Mouse (Mus musculus): ENCODE measurements at regions not wholly inside any gene's neighbourhood (a gene's known extent, or its start where the extent isn't known, plus 50 kb on each side); places are given as distances from the start of the nearest gene placed in this dataset.

DNA sequence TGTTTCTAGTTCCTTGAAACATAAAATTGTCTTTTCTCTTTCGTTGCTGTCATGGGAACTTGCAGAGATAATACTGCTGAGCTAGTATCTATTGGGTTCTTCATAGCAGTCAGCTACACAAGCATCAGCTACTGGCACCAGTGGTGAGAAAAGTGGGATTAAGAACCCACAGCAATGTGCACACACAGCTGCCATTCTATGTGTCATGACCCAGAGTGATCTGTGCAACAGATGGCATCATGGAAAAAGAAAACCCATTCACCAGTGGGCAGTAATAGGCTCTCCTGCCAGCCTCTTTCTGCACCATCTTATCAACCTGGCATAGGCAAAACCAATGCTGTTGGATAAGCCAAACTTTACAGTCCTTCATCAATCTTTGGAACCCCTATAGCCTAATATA lies 428.1 kb downstream of the Trib2 start:
- DNase-seq = no peak

DNA sequence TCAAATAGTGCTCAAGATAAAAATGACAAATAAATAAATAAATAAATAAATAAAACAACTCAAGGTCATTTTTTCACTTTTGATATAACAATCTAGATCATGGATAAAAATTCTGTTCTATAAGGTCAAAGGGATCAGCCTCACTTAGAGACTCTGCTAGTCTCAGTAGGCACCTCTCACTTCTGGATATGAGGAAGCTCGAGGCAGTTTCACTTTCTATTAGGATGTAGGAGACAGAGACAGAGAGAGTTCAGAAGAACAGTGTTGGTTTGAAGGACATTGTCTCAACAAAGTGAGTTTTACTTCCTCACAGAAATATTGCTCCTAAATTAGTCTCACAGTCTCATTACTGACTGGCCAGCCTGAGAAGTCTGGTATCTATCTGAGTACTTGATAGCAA lies 458.9 kb downstream of the Trib2 start:
- DNase-seq = no peak

DNA sequence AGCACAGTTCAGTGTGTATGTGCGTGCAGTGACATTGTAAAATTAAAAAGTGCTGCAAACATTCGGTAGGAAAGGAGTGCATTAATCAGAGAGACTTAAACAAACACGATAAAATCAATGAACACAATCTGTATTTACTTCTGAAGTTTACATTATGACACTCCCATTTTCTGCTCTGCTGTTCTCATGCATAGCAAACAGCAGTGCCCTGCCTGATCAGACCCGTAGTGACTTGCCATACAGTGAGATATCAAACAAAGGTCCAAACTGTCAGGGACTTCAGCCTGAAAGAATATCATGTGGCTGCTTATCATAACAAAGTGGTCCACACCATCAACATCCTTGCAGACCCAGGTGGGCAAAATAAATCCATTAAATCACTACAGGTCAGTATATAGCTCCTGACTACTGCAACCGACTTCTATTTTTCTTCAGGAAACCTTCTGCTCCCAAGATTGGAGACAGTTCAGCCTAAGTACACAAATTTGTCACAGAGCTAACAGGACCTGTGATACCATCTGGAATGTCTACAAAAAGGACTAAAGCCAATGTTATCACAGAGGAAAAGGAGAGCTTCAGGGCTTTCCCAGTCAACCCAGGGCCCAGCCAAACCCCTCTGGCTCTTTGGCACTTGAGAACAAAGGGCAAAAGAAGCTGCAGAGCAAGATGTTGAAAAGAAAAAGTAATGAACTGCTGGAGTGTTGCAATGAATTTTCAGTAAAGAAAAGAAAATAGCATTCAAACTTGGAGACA lies 495.8 kb downstream of the Trib2 start:
- no peak for DNase-seq

DNA sequence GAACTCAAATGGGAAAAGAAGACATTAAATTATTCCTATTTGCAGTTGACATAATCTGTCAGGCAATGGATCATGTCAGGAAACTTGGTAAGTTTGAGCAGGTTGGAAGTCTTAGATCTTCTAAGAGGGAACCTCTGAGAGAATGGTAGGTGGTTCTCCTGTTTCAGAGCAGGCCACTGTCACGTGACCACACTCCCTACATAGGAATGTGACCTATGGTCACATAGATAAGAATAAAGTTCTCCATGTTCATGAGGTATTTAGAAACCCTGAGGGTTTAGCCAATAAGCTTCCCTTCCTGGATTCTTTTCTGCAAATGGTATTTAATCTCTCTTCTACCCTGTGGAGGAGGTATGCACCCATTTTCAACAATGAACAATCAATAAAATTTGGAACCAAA lies 497.1 kb downstream of the Trib2 start:
- no peak for DNase-seq

DNA sequence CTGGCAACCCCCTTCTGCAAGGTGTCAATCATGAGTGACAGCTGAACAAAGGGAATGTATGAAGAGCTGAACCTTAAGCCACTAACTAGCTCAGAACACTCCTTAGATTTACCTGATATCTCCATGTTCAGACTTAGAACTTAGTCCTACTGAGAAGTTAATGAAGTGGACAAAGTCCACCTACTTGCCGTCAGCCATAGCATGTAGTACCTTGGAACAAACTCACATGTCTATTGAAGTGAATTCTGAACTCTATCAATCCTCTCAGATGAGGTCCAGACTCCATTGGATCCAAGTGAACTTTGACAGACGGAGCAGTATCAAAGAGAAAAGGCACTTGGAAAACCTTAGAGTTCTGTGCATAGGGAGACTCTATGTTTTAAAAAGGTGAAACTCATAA lies 521.8 kb downstream of the Trib2 start:
- DNase-seq = no peak

DNA sequence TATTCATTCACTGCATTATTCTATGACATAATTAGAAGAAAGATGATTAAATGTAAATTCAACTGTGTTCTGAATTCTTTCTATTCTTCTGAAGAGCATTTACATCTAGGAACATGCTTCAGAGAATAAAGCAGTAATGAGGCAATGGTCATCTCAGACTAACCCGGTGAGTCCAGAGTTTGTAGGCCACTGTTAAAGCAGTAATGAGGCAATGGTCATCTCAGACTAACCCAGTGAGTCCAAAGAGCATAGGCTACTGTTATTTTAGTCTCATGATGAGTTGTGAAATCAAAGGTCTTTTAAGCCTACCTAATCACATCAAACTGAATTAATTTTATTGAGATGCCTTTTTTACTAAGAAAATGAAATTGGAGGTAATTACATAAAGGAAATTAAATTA lies 554.6 kb downstream of the Trib2 start:
- no peak for DNase-seq

DNA sequence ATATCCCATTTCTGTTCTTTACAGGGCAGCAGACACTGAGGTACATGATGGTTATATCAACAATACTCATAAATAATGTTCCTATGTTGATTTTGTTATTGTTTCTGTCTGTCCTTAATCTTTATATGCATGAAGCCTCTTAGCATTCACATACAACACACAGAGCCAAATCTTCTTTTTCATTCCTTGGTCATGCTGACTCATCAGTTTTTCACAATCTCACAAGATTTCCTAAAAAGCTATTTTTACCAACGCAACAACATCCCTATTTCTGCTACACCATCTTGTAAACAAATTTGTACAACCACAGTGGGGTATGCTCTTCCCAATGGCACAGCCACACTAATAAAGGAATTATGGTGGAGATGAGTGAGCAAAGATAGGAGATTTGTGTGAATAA lies 555.1 kb downstream of the Trib2 start:
- no peak for DNase-seq

DNA sequence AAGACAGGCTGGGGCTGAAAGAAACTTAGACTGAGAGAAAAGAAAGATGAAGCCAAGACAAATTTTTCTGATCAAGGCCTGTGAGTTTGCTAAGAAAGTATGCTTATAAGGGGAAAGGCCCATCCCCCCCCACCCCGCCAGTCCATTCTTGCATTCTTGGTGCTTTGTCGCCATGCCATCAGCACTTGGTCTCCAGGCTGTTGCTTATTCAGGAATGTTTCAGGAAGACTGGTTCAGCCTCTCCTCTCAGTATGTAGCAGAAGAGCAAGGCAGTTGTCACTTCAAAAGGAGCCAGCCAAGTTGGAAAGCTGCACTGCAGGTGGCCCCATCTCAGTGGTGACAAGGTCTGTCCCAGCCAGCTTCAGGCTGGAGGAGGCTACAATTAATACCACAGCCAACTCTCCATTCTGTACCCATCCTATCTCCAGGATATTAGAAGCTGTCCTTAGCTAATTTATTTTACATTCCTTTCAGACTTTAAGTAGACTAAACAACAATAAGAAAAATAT lies 555.8 kb downstream of the Trib2 start:
- no peak for DNase-seq

DNA sequence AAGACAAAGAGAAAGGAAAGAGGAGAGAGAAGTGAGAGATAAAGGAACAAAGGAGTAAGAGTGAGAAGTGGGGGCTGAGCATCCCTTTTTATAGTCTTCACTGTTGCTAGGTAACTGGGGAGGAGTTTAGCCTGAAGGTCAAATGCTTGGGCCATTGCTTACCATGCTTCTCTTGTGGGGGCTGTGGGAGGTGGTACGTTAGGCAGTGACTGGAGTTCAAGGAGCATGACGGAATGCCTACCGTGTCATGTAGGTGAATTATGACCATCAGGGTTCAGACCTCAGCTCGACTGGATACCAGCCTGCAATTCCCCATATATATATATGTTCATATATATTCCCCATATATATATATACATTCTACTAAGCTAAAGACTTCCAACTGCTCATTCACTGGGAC lies 571.8 kb downstream of the Trib2 start:
- no peak for DNase-seq

DNA sequence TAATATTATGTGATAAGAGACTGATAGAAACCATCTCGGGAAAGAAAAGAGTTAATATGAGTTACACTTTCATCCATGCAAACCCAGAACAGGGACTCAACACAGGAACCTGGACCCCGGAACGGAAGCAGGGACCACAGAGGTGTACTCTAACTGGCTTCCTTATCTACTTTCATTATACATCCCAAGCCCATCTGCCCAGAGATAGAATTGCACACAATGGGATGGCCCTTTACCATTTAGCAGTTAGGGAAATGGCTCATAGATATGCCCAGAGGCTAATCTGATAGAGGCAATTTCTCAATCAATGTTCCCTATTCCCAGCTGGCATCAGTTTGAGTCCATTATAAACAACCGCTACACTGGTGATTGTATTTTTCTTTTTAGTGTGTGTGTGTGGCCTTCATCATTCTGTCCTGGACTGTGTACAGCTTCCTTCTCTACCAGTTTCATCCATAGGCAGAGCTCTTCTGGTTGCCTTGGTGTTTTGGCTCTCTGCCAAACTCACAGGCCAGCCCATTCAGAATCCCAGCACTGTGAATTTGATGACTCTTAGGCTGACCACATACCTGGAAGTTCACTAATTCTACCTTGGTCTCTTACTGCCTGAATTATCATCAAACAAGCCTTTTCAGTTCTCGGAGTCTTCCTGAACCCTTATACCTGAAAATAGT lies 594.1 kb downstream of the Trib2 start:
- DNase-seq = no peak

DNA sequence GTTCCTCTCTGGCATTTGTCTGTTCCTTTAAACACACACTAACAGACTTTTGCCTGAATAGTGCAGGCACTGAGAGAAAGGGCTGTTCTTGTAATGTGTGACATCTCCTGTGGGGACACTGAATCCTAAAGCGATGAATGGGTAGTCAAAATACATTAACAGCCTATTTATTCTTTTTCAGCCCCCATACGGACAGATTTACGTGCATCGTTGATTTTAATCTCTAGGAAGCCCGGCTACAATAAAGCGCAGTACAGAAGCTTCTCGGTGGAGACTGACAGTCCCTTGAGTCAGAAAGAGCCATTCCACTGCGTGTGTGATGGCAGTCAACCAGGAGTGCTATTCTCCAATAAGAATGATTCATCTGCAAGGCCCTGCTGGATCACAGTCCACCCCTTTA lies 598.2 kb downstream of the Trib2 start:
- DNase-seq = no peak

DNA sequence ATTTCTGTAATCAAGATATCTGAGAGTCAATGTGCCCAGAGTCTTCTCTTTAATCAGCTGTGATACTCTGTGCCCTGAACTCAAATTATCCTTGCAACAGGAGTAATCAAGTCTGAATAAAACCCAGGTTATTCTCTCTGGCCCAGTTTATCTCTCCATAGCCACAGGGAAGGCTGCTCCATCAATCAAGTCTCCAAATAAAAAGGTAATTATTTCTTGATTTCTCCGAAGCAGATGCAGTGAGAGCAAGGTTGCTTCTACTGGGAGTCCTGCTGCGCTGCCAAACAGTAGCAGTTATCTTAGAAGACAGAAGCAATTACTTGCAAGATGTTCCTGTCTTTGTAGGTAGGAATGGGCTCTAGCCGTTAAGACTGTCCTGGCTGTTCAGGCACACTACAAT lies 600.5 kb downstream of the Trib2 start:
- DNase-seq = no peak

DNA sequence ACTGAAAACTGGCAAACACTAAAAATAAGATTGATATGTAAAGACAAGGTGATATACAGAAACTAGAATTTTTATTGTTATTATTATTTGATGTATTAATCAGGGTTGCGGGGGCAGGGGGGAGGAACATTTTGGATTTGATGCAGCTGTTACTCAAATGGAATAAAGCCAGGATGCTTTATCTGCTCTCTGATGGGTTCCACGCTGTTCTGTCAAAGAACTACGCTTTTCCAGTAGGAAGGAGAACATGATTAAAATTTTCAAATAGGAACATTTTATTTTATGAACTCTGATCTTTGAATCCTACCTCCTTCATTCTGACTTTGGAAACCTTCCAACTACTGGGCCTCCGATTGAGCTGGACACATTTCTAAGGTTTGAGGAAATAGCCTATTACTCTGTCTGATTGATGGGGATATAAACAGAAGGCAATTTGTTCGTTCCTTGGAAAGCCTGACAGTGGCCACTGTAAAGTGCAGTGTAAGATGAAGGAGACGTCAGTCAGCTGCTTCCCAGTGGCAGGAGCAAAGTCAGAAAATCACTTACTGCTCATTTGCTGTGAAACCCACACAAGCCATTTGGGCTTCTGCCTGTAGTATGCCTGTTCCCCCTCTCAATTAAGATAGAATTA lies 642.2 kb downstream of the Trib2 start:
- DNase-seq = no peak

DNA sequence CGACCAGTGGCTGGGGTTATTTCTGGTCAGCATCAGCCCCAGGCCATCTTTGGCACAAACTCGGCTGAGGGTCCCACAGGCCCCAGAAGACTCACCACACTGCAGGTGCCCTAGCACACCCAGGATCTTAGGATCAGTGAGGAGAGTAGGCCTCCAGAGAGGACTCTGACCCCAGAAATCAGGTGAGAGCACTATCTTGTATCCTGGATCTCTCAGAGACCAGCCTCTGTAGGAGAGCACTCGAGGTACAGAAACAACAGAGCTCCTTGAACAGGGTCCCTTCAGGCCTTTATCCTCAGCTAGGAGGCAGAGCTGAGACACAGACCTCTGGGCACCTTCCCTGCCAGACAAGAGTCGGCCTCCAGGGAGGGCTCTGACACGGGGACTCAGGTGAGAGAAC lies 654.1 kb downstream of the Trib2 start:
- DNase-seq = no peak

DNA sequence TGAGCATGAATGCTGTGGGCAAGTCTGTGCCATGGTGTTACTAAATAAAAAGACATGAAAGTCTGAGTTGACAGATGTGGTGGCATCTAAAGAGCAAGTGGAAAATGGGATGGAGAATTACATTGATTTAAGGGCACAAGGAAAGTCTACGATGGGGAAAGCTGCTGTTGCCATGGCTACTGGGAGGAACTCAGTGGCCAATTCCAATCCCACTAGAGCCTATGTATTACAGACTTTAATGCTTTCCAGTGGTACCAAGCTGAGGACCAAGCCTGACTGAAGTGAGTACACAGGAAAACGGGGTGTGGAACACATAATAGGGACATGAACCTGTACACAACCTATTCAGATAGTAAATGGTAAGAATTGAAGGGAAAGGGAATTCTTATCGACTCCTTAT lies 654.9 kb downstream of the Trib2 start:
- no peak for DNase-seq

DNA sequence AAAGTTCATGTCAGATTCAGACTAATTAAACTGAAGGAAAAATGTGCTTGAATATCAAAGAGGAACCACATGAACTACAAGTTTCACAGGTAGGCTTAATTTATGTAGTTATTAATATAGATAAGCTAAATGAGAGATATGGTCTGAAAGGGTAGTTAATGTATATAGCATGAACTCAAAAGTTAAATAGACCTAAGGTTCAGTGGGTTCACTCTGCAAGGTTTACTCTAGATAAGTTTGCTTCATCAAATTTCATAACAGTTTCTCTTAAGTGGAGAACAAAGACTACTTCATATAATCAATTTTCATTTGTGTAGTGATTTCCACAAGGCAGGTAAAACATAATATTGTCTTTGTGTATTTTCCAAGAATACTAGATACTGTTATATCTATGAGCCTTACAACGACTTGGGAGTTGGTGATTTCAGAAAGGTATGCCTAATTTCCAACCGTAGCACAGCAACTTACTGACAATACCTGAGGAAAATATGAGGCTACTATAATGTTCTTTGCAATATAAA lies 656.2 kb downstream of the Trib2 start:
- no peak for DNase-seq

DNA sequence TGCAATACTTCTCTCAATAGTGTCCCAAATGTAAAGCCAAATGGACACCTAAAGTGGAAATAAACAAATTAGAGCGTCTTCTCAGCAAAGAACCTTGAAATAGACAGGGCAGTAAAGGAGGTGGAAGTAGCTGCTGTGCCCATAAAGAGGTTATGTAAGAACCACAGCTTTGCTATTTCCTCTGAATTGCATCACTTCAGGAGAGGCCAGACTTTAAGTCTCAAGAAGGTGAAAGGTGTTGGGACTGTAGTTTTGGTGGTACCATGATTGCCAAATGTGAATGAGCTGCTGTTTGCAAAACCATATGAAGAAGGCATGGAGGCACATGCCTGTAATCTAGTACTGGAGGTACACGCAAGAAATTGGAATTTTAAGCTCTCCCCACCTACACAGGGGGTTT lies 670.3 kb downstream of the Trib2 start:
- DNase-seq = no peak

DNA sequence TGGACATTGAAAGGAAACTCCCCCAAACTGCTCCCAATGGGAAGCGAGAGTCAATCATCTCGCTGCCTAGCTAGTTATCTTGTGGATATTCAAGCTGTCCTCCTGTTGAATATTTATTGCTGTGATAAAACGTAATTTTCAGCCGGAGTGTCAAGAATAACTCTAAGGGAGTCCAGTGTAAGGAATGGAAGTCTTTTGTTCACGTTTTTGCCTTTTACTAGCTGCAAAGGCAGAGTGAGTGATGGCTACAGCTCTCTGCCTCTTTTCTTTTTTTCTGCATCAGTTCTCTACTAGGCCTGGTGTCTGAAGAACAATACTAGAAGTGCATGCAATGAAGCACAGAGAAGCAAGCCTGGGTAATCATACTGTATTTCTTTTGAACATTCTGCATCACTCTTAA lies 679.7 kb downstream of the Trib2 start:
- no peak for DNase-seq

DNA sequence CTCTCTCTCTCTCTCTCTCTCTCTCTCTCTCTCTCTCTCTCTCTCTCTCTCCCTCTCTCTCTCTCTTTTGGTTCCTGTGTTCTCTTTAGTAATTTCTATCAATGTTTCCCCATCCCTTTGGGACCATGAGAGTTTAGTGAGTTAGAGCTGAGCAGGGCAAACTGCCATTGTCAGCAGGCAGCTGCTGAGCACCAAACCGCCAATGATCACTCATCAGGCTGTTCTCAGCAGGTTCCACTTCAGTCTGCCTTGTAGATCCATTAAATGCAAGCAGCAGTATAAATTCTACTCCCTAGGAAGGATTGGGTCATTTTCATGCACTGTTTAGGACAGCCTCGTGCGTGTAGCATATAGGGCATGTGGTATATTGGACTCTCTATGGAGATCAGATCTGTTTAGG lies 692.5 kb downstream of the Trib2 start:
- DNase-seq = no peak

DNA sequence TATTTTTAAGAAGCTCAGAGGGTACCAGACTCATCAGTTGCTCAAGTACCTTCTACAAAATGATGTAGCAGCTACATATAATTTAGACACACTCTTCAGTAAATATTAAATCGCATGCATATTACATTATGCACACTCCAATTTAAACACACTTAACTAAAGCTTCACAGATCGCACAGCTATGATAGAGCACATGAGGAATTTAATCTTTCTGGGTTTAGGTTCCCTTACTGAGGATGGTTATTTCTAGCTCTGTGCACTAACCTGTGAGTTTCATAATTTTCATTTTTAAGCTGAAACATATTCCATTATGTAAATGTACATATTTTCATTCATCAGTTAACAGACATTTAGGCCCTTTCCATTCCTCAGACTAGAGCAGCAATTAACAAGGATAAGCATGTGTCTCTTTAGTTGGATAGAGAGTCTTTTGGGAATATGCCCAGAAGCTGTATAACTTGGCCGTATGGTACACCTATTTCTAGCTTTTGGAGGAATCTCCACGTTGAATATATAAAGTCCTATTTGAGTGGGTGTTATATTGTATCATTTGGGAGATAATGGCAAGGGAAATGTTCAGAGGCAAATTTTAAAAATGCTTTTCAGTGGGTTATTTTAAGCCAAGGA lies 694.0 kb downstream of the Trib2 start:
- no peak for DNase-seq

DNA sequence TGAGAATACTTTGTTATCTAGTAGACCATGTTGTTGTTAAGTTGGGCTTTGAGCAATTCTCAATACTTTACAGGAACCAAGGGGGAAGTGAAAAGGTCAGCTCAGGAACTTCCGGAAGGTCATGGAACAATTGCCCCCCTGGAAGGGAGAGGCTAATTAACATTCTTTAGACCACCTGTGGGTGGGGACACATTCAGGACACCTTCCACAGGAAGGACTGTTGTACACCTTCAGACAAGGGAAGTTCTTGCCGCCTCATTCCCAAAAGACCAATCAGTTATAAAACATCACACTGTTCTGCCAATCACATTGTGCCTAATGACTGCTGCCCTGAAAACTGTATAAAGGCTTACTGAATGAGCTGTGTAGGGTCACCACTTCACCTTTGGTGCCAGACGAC lies 701.2 kb downstream of the Trib2 start:
- DNase-seq = no peak

DNA sequence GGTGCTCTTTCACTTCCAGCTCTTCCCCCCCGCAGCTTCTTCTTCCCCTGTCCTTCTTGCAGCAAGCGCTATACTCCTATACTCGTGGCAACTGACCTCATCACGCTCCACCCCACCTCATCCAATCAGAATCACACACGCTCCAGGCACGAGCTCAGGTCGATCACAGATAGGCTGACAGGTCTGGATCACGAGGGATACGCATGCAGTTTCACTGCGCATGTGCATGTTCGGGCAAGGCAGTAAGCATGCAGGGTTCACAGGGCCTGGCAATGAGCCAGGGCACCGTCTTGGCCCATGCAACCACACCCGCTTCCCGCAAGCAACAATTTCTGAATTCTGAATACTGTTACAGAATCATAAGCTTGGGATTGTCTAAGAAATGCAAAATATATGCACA lies 701.9 kb downstream of the Trib2 start:
- DNase-seq = no peak

DNA sequence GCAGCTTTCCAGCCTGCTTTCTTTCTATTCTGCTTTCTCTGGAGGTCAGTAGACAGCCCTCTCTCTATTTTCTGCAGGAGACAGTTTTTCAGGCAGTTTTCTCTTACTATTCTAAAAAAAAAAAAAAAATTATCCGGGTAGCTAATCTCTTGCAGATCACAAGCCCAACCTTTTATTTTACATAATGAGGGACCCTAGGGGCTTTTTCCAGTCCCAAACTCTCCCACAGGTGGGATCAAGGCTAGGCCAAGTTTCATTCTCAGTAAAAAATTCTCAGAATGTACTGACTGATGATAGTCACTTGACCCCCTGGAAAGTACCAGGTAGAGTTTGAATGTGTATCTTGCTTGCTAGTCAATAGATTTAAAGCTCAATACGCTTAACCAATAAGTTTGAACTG lies 705.7 kb downstream of the Trib2 start:
- DNase-seq = no peak

DNA sequence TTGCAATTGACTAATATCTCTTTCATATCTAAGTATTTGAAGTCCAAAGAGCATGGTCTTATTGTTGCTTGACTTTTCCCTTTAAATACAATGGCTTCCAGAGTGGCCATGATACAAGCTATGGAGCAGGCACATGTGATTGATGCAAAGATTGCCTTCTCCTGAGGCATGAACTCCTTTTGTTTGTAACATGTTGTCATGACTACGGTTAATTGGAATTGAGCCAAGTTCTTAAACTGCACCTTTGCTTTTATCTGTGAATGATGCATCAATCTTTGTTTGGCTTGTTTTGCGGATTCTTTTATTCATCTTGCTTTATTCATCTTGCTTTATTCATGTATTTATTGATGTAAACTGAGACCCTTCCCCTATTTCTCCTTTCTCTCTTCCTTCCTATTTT lies 711.8 kb downstream of the Trib2 start:
- no peak for DNase-seq
